Mouse (Mus musculus): ENCODE data around the gene Mrpl28.

DNA sequence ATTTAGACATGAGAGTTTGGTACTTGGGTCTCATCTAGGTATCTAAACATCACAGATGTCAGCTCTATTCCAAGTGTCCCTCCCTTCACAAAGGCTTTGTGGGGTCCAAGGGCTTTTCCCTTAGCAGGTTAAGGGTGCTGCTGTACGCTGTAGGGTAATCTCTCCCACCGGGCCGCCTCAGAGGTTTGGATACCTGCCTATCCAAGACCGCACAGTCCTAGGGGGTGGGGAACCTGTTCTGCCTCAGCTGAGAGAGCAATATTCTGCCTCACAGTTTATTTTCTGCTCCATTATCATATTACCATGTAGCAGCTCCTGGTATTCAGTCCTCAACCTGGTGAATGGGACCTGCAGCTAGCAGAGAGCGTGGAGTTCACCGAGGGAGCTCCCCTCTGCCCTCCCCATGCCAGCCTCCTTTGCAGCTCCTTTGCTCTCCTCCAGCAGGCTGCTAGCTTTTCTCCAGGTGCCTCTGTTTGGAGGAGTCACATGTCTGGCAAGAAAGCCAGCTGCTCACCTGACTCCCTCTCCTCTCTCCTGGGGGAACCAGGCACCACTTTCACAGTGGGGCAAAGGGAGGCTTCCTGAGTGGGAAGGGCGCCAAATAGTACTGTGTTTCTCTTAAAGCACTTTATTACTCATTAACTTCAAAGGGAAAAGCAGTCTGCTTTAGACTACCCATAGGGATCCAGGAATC lies 7.9 kb upstream of the Mrpl28 start:
- TF ChIP-seq EP300 (IDR thresholded peaks at IDR 0.05; ENCODE audit: insufficient read depth, low read depth, low read length) (no peak), POLR2A (IDR thresholded peaks at IDR 0.05; ENCODE audit: insufficient read depth, low read depth, low read length) (no peak)
